Mouse (Mus musculus) adrenal gland, postnatal 14 days (tissue): ENCODE data around the gene Foxp1. TPM values are rescaled to one million over a fixed set of nuclear protein-coding genes. Genes with fewer than 3 reads are reported as not detected.

Source experiments
- DNase-seq: peaks from one replicate; pipeline ENCODE4 v3.0.0; 2021; ENCODE audit warnings: mixed read lengths
- total RNA-seq: library from RNA; stranded (reverse); gene quantifications from 2 replicates; pipeline ENCODE4 v1.2.3, GENCODE M21; 2021

The Foxp1 gene
- total RNA-seq, 1 experiment from 2014 or later, result 46.4 TPM

DNA sequence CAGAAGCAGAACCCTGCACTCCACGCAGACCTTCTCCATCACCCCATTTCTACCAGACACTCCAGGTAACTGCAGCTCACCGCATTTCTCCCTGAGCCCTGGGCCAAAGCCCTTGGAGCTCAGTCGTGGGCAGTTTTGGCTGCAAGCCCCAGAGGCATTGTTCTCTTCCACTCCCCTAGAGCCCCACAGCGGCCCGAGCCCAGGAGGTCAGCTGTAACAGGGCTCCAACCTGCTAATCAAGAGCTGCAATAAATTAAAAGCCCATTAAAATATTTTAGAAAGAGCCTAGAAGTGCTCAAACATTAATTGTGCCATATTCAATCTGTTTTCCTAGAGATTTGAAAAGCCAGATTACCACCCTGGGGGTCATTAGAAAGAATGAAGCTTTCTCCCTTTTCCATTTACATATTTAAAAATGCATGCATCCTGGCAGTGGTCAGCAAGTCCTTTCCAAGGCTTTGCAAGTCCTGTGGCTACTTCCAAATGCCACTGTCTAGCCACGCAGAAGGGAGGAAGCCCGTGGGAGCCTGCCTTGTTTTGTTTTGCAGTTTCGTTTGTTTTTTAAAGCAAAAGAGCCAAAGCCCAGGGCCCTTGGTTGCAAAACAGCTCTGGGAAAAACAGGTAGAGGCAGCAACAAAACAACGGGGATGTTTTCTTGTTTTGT is 83.2 kb downstream of the Foxp1 start:
- no peak for DNase-seq

DNA sequence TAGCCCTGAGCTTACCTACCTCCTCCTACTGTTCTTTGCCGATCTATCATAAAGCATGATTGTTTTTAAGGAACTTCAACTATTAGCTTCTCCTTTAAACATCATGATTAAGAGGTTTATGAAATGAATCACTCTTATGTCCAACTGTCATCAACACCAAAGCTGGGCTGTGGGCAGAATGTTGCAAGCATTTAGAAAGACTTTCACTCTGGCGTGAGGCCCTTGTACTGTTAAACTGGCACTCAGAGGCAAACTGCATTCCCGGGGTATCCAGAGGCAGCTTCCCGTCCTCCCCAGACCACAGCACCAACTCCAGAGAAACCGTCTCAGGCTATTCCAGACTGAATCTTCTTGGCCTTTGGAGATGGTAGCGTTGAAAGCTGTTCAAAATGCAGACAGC is 86.2 kb downstream of the Foxp1 start:
- DNase-seq, result peak; percentile 16

DNA sequence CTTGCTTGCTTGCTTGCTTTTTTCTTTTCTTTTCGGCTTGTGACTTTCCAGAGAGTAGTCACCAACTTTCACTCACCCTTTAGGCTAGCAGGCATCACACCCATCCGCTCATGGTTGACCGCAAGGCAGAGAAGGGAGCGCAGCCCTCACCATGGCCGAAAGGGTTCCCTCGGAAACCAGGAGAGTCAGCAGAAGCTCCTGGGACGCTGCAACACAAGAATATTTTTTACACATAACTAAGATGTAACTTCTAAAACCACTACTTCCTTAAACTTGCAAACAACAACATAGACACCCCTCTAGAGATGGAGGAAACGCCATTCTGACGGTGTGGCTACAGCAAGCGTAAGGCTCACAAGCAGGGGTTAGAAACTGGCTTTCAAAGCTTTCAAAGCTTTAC is 87.4 kb downstream of the Foxp1 start:
- DNase-seq, result no peak

GRCm38 (mm10) chr6:99433006-99433405 is 89.5 kb downstream of the Foxp1 start:
- no peak for DNase-seq

DNA sequence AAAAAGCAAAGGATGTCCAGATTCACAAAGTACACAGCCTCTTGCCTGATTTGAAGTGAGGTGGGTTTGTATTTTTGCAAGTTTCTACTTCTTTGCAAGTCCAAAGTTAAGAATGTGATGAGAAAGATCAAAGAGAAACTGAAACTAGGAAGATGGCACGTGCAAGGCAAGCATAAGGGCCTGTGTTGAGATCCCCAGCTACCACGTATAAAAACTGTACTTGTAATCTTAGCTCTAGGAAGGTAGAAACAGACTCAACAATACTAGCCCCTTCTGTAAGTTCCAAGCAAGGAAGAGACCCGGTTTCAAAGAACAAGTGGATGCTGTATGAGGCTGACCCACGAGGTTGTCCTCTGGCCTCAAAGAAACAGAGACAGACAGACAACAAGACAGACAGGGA is 90.6 kb downstream of the Foxp1 start:
- no peak for DNase-seq

DNA sequence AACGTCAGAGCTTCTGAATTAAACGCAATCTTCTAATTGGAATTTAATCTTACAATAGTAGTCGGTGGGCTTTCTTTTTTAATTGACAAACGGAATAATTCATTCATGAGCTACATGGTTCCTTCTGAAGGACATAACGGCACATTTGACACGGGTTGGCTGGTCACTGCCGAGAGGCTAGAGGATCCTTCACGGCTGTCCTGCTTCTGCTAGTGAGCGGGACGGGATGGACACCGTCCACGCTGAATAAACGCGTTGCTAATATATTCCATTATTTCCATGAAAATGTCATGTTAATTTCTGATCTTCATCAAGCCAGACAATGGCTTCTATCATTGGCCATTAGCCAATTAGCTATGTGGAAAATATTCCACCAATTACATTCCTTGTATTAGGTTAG is 92.0 kb downstream of the Foxp1 start:
- no peak for DNase-seq

DNA sequence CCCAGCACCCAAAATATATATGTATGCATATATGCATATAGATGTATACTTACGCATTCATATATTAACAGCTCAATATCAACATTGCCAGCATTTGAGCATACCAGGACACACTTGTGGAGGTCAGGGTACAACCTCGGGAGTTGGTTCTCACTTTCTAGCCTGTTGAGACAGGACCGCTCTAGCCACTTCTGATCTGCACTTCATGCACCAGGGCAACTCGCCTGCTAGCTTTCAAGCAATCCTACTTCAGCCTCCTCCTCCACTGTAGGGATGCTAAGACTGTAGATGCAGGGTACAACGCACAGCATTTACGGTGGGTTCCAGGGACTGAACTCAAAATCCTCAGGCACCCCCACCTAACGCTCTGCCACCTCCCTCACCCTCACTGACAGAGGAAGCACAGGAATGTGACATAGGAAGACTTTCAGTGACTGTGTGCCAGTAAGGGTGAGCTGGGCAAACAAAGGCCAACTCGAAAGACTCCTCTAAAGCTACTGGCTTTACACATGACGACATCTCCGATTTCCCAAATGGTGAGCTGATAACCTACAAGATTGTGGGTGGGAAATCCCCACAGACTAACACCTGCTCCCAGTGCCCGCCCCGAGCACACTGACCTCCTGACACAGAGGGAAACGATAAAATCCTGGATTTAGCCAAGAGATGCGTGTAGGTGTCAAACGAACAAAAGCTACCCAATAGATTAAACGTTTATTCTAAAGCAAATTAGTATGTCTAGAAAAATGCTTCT is 93.0 kb downstream of the Foxp1 start:
- no peak for DNase-seq

- no peak for DNase-seq
Measured at GRCm38 (mm10) chr6:99428961-99429360, 93.6 kb downstream of the Foxp1 start.

DNA sequence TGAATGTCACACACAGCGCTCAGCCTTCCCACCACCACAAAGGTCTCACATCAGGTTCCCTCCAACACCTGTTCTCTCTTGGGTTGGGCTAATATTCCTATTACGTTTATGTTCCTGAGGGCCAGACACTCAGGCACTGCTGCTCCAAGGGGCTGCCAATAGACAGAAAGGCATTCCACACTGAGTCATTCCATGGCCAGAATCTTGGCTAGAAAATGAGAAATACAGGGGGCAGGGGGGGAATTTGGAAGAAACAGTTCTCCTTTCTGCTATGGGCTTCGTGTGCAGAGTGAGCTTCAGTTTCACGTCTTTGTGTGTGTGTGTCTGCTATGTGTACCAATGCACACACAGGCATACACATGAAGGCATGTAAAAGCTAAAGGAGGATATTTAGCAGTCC is 95.2 kb downstream of the Foxp1 start:
- DNase-seq, result no peak

GRCm38 (mm10) chr6:99425044-99425443 is 97.5 kb downstream of the Foxp1 start:
- DNase-seq, result no peak

GRCm38 (mm10) chr6:99420666-99421065 is 101.9 kb downstream of the Foxp1 start:
- peak; percentile 62 for DNase-seq

- no peak for DNase-seq
Measured at GRCm38 (mm10) chr6:99412598-99412997, 109.9 kb downstream of the Foxp1 start.

GRCm38 (mm10) chr6:99409602-99410001 is 112.9 kb downstream of the Foxp1 start:
- no peak for DNase-seq

GRCm38 (mm10) chr6:99408880-99409279 is 113.6 kb downstream of the Foxp1 start:
- no peak for DNase-seq

GRCm38 (mm10) chr6:99403755-99404390 is 118.6 kb downstream of the Foxp1 start:
- no peak for DNase-seq

DNA sequence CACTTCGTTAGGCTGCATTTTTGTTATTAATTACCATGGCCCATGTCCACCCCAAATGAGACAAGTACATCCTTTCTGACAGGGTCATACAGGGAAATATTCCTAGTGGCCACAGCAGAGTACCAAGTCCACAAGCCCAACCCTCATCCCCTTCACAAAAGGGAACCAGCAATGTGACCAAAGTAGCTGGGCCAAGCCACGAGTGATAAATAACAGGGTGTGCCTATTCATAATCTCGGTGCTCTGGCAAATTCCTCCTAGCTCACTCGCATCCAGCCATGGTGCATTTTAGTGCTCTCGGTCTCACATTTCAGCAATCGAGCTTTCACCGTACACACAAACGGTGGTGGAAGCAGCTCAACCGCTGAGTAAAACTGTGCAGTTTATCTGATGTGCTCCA is 119.6 kb downstream of the Foxp1 start:
- no peak for DNase-seq

GRCm38 (mm10) chr6:99402370-99402769 is 120.2 kb downstream of the Foxp1 start:
- DNase-seq, result no peak

DNA sequence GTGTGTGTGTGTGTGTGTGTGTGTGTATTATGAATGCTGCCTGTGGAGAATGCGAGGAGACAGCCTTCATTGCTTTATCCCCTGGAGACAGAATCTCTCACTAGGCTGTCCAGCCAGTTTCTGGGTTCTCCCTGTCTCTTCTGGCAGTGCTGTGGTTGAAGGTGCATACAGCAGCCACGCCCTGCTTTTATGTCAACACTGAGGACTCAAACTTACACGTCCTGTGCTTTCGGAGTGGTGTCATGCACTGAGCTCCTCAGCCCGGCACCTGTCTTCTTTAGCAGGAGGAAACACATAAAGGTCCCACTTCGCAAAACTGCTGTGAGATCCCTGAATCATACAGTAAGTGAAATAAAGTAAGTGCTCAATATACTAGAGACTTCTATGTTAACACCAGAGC is 120.7 kb downstream of the Foxp1 start:
- DNase-seq, result no peak

DNA sequence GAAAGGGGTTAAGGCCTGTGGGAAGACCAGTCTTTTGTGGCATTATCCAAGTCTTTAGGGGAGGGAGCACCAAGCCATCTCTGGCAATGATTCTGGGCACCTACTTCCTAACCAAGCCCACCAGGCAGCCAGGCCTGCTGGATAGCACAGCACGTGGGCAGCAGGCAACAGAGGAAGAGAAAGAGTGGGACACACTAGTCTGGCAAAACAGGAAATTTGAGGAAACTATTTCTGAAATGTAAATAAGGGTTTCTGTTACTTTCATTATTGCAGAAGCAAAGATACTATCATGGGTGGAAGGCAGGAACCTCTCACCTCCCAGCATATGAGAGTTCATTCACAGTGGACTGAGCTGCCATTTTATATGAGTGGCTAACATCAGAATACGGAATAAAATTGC is 121.3 kb downstream of the Foxp1 start:
- DNase-seq, result no peak

DNA sequence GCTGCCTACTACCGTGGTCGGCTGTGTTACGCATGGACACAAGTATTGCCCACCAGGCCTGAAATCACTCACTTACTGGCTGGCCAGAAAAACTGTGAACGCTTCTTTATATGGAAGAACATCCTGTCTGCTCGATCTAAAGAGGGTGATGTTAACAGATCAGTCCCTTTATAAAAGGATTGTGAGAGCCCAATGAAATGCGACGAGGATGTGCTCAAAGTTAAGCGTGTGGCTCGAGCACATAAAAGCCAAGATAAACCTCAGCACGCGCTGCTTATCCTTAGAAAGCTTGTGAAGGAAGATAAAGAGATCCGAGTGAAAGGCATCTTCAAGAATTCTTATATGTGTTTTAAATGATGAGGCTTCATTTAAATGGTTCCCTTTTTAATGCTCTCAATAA is 126.8 kb downstream of the Foxp1 start:
- no peak for DNase-seq

DNA sequence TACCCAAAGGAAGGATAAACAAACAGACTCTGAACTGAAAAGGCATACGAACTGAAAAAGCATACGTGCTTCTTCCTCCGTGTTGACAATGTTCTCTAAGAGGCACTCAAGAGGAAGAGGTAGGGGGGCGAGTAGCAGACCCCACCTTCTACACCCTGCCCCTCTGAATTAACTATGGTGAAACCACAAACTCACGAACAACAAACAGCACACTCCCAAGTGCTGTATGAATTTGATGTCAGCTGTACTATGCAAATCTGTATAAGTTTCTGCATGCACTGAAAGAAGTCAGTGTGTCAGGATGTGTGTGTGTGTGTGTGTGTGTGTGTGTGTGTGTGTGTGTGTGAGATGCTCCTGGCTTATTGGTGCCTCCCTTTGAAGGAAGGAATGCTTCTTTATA is 127.7 kb downstream of the Foxp1 start:
- DNase-seq, result no peak

DNA sequence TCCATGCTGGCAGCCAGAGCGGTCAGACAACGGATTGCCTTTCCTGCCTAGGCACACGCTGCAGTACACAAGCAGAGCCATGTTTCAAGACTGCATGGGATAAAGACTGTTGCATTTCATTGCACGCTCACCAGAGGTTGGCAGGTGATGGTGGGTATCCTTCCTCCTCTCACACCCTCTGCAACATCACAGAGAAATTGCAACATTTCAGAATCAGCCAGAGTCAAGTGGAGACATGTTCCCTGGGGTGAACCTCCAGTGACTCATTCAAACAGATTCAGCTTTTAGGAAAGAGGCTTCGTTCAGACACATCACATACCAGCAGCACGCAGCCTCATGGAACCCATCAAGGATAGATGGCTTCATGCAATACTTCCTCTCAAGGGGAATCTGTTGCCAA is 130.0 kb downstream of the Foxp1 start:
- DNase-seq, result no peak
